Mouse (Mus musculus): Measurements from ENCODE around the gene St5. TPM values are rescaled to one million over a fixed set of nuclear protein-coding genes. Genes with fewer than 3 reads are reported as not detected.

Gene St5
- polyA plus RNA-seq, 1 experiment from 2014 or later, result 46.3 TPM

DNA sequence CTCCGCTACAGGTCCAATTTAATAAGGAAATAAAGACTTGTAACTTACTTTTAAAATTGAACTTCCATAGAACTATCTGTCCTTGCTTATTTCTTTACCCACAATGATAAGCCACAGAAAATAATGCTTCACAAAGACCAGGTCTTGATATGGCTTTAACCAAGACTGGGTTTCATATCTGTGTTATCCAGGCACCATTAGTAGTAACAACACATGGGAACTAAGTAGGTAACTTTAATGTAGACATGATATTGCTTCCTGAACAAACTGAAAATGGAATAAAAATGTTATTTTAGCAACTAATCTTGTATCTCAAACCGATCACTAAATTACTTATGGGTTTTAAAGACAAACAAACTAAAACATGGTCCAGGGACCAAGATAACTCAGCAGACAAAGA, 44.1 kb downstream of the St5 start:
- no peaks in the 10 kb centered on the region for H3K4me1 ChIP-seq
- no peaks in the 10 kb centered on the region for H3K27me3 ChIP-seq
- H3K9ac ChIP-seq, result no peak overlapping the region
- 93% methylated on average over 2 of the region's 2 CpGs for WGBS
- no peak for ATAC-seq (ENCODE audit: insufficient number of reproducible peaks, low FRiP score, low TSS enrichment, low read depth)
- H3K27ac ChIP-seq, result no peak overlapping the region
- no peak overlapping the region for H3K4me3 ChIP-seq
- H3K36me3 ChIP-seq, result no peaks in the 10 kb centered on the region
- no peaks in the 10 kb centered on the region for H3K9me3 ChIP-seq
- H3K4me2 ChIP-seq, result no peak overlapping the region

DNA sequence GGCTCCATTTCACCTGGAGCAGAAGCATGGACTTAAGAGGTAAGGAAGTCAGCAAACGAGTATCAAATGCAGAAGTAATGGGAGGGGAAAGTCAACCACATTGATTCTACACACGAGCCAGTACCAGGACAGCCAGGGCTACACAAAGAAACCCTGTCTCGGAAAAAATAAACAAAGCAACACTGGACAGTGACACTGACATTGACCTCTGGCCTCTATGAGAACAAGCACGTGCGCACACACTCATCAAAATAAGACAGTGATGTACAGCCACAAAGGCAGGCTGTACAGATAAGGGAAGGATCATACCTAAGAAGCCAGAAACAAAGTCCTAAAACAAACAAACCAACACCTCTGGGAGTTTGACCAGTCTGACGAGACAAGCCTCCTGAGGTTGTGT, 45.5 kb downstream of the St5 start:
- 65% methylated on average over 6 of the region's 6 CpGs for WGBS
- H3K9me3 ChIP-seq, result no peaks in the 10 kb centered on the region
- H3K4me3 ChIP-seq, result no peak overlapping the region
- H3K36me3 ChIP-seq, result no peaks in the 10 kb centered on the region
- H3K9ac ChIP-seq, result no peak overlapping the region
- ATAC-seq (ENCODE audit: insufficient number of reproducible peaks, low FRiP score, low TSS enrichment, low read depth), result no peak
- H3K4me1 ChIP-seq, result no peaks in the 10 kb centered on the region
- H3K27me3 ChIP-seq, result no peaks in the 10 kb centered on the region
- H3K27ac ChIP-seq, result no peak overlapping the region
- no peak overlapping the region for H3K4me2 ChIP-seq

DNA sequence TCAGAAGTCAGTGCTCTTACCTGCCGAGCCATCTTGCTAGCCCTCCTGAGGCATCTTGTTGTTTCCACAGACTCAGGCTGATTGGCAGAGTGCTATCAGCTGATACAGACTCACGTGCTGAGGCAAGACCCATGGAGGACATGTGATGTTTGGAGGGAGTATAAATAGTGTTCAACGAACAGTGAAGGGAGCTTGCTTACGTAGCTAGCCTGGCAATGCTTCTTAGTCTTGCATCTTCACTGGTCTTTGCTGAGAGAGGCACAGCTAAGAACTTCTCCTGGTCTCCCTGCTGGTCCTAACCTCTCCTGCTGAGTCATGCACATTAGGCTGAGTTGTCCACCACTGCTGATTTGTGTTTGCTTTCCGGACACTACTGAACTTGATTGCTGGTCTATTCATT, 48.5 kb downstream of the St5 start:
- no peaks in the 10 kb centered on the region for H3K9me3 ChIP-seq
- ATAC-seq (ENCODE audit: insufficient number of reproducible peaks, low FRiP score, low TSS enrichment, low read depth), result no peak
- WGBS, result 82% methylated on average over 5 of the region's 5 CpGs
- no peaks in the 10 kb centered on the region for H3K4me1 ChIP-seq
- H3K9ac ChIP-seq, result no peak overlapping the region
- H3K36me3 ChIP-seq, result no peaks in the 10 kb centered on the region
- no peak overlapping the region for H3K4me3 ChIP-seq
- no peak overlapping the region for H3K27ac ChIP-seq
- no peaks in the 10 kb centered on the region for H3K27me3 ChIP-seq
- H3K4me2 ChIP-seq, result no peak overlapping the region

DNA sequence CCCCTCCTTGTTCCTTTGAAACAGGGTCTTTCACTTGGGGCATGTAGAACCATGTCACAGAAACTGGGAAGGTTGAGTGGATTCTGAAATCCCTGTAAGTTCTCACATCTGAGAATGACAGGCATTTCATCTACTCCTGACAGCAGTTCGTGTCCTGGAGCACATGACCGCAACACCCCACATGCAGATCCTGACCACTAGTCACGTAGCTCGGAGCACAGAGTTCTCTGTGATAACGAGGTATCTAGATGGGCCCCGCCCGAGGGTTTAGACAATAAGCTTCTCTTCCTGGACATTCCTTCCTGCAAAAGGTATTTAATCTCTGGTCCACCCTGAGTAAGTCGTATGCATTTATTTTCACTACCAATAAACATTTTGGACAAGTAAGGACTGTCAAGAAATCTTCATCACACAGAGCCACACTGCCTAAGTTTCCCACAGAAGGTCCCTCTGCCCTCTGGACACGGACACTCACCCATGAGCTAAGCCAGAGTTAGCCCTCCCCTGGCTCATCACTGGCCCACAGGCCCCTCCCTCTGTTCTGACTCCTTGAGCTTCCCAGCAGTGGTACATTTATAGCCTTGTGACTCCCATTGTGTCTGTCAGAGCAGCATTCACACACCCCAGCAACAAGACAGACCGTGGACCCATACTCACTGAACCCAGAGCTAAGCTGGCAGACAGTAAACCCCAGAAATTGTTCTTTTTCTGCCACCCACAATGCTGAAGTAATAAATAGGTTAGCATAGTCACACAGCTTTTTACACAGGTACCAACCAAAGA, 54.4 kb downstream of the St5 start:
- H3K4me3 ChIP-seq, result no peak overlapping the region
- no peaks in the 10 kb centered on the region for H3K36me3 ChIP-seq
- H3K9me3 ChIP-seq, result no peaks in the 10 kb centered on the region
- no peak for ATAC-seq (ENCODE audit: insufficient number of reproducible peaks, low FRiP score, low TSS enrichment, low read depth)
- H3K4me1 ChIP-seq, result no peaks in the 10 kb centered on the region
- H3K4me2 ChIP-seq, result no peak overlapping the region
- no peak overlapping the region for H3K9ac ChIP-seq
- 77% methylated on average over 10 of the region's 10 CpGs for WGBS
- no peak overlapping the region for H3K27ac ChIP-seq
- H3K27me3 ChIP-seq, result no peaks in the 10 kb centered on the region

- Histone ChIP-seq H3K9me3 (no peaks in the 10 kb centered on the region), H3K27ac (no peak overlapping the region), H3K9ac (no peak overlapping the region), H3K36me3 (no peaks in the 10 kb centered on the region), H3K27me3 (no peaks in the 10 kb centered on the region), H3K4me2 (no peak overlapping the region), H3K4me1 (peaks cover 6% of the 10 kb centered on the region; the same call in 1 of the 2 replicates), H3K4me3 (no peak overlapping the region)
- ATAC-seq (ENCODE audit: insufficient number of reproducible peaks, low FRiP score, low TSS enrichment, low read depth), result no peak
- 37% methylated on average over 3 of the region's 3 CpGs for WGBS
These were observed 56.8 kb downstream of the St5 start for GRCm38 (mm10) chr7:109646574-109646973.

- Histone ChIP-seq H3K4me1 (peaks cover 14% of the 10 kb centered on the region), H3K27me3 (no peaks in the 10 kb centered on the region), H3K36me3 (no peaks in the 10 kb centered on the region), H3K4me3 (no peak overlapping the region), H3K9me3 (no peaks in the 10 kb centered on the region), H3K4me2 (no peak overlapping the region), H3K9ac (no peak overlapping the region), H3K27ac (no peak overlapping the region)
- WGBS, result 95% methylated on average over 18 of the region's 18 CpGs
- no peak for ATAC-seq (ENCODE audit: insufficient number of reproducible peaks, low FRiP score, low TSS enrichment, low read depth)
These were observed 60.0 kb downstream of the St5 start for GRCm38 (mm10) chr7:109643305-109643994.

GRCm38 (mm10) chr7:109641963-109642362, 61.4 kb downstream of the St5 start:
- Histone ChIP-seq H3K9me3 (no peaks in the 10 kb centered on the region), H3K36me3 (no peaks in the 10 kb centered on the region), H3K27me3 (no peaks in the 10 kb centered on the region), H3K9ac (no peak overlapping the region), H3K4me1 (peaks cover 23% of the 10 kb centered on the region), H3K4me3 (no peak overlapping the region), H3K27ac (no peak overlapping the region), H3K4me2 (no peak overlapping the region)
- no peak for ATAC-seq (ENCODE audit: insufficient number of reproducible peaks, low FRiP score, low TSS enrichment, low read depth)
- WGBS, result 33% methylated on average over 1 of the region's 1 CpGs

- H3K4me1 ChIP-seq, result peaks cover 26% of the 10 kb centered on the region
- H3K27ac ChIP-seq, result no peak overlapping the region
- no peaks in the 10 kb centered on the region for H3K27me3 ChIP-seq
- ATAC-seq (ENCODE audit: insufficient number of reproducible peaks, low FRiP score, low TSS enrichment, low read depth), result no peak
- no peaks in the 10 kb centered on the region for H3K36me3 ChIP-seq
- no peaks in the 10 kb centered on the region for H3K9me3 ChIP-seq
- no peak overlapping the region for H3K4me3 ChIP-seq
- 42% methylated on average over 8 of the region's 8 CpGs for WGBS
- no peak overlapping the region for H3K4me2 ChIP-seq
- no peak overlapping the region for H3K9ac ChIP-seq
These were observed 62.3 kb downstream of the St5 start for GRCm38 (mm10) chr7:109641102-109641501.

DNA sequence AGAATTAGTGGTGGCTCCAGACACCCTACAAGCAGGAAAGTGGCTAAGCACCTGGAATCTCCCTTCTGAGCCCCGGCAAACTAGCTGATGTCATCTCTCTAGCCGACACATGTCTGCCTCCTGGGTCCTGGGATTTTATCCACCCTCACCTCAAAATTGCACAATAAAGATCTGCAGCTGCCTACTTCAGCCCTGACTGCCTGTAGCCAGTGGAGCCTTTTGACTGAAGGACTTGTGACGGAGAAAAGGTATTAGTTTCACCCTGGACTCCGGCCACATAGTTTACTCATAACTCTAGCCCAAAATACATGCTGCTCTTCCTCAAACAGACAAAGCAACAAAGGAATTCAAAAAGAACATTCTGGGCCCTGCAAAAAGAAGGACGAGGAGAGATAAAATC, 66.0 kb downstream of the St5 start:
- H3K27ac ChIP-seq, result peak overlapping the region; percentile 43; the same call in 1 of the 2 replicates
- ATAC-seq (ENCODE audit: insufficient number of reproducible peaks, low FRiP score, low TSS enrichment, low read depth), result no peak
- 32% methylated on average over 5 of the region's 5 CpGs for WGBS
- H3K4me3 ChIP-seq, result no peak overlapping the region
- H3K4me2 ChIP-seq, result no peak overlapping the region
- H3K4me1 ChIP-seq, result peaks cover 29% of the 10 kb centered on the region
- H3K9me3 ChIP-seq, result no peaks in the 10 kb centered on the region
- no peaks in the 10 kb centered on the region for H3K36me3 ChIP-seq
- H3K9ac ChIP-seq, result no peak overlapping the region
- H3K27me3 ChIP-seq, result no peaks in the 10 kb centered on the region

- no peak overlapping the region for H3K4me3 ChIP-seq
- ATAC-seq (ENCODE audit: insufficient number of reproducible peaks, low FRiP score, low TSS enrichment, low read depth), result no peak
These were observed 67.2 kb downstream of the St5 start for GRCm38 (mm10) chr7:109636086-109636792.

GRCm38 (mm10) chr7:109633404-109634085, 69.9 kb downstream of the St5 start:
- H3K4me1 ChIP-seq, result peaks cover 31% of the 10 kb centered on the region
- ATAC-seq (ENCODE audit: insufficient number of reproducible peaks, low FRiP score, low TSS enrichment, low read depth), result no peak
- H3K9ac ChIP-seq, result no peak overlapping the region
- no peaks in the 10 kb centered on the region for H3K27me3 ChIP-seq
- WGBS, result 59% methylated on average over 15 of the region's 15 CpGs
- H3K4me2 ChIP-seq, result no peak overlapping the region
- no peak overlapping the region for H3K4me3 ChIP-seq
- H3K36me3 ChIP-seq, result no peaks in the 10 kb centered on the region
- H3K27ac ChIP-seq, result no peak overlapping the region
- H3K9me3 ChIP-seq, result no peaks in the 10 kb centered on the region

More at GRCm38 (mm10) chr7:109636086-109636792, 67.2 kb downstream of the St5 start:
- H3K36me3 ChIP-seq, result no peaks in the 10 kb centered on the region
- no peaks in the 10 kb centered on the region for H3K9me3 ChIP-seq
- H3K9ac ChIP-seq, result no peak overlapping the region
- WGBS, result 71% methylated on average over 8 of the region's 8 CpGs
- H3K4me2 ChIP-seq, result no peak overlapping the region
- H3K4me1 ChIP-seq, result peaks cover 25% of the 10 kb centered on the region
- no peaks in the 10 kb centered on the region for H3K27me3 ChIP-seq
- H3K27ac ChIP-seq, result no peak overlapping the region

All from limb, embryonic 15.5 days (tissue).